Mouse (Mus musculus) heart, embryonic 10.5 days (tissue): ENCODE measurements around the gene Tgfbr3. TPM values are rescaled to one million over a fixed set of nuclear protein-coding genes. Genes with fewer than 3 reads are reported as not detected.

Source experiments
- DNase-seq: peaks from one replicate; pipeline ENCODE4 v3.0.0-alpha.2; 2017; ENCODE audit warnings: low spot score
- H3K27ac ChIP-seq: fragments of 300-500 bp; sonication (generic); 2 replicates; pipeline ENCODE4 v1.5.1; 2016; ENCODE audit warnings: mild to moderate bottlenecking
- H3K27me3 ChIP-seq: fragments of 300-500 bp; sonication (generic); 2 replicates; pipeline ENCODE4 v1.6.1; 2016; ENCODE audit warnings: mild to moderate bottlenecking; ENCODE audit not compliant: poor library complexity, insufficient read depth, severe bottlenecking
- H3K36me3 ChIP-seq: fragments of 300-500 bp; sonication (generic); 2 replicates; pipeline ENCODE4 v1.6.1; 2016; ENCODE audit warnings: mild to moderate bottlenecking, moderate library complexity
- H3K4me1 ChIP-seq: fragments of 300-500 bp; sonication (generic); 2 replicates; pipeline ENCODE4 v1.6.1; 2016; ENCODE audit warnings: mild to moderate bottlenecking
- H3K4me3 ChIP-seq: fragments of 300-500 bp; sonication (generic); 2 replicates; pipeline ENCODE4 v1.5.1; 2016; ENCODE audit warnings: mild to moderate bottlenecking, moderate library complexity
- H3K9me3 ChIP-seq: fragments of 300-500 bp; sonication (generic); 2 replicates; pipeline ENCODE4 v1.6.1; 2016; ENCODE audit warnings: mild to moderate bottlenecking, moderate library complexity
- WGBS: fragments of 180-500 bp; shearing (Covaris S2); methylation state at CpG from one replicate; pipeline ENCODE4 v1.1.7; 2016; 5-methylcytosine and 5-hydroxymethylcytosine counted together
- polyA plus RNA-seq: library from polyadenylated mRNA; unstranded; fragments of >200 nt; fragmentation: Nextera tagmentation; extraction: Ambion mirVana; gene quantifications from 2 replicates; pipeline ENCODE4 v1.2.1, GENCODE M21; 2016

Tgfbr3 gene
- polyA plus RNA-seq, 1 experiment from 2014 or later: 36.7 TPM

- Histone ChIP-seq H3K27ac (no peak overlapping the region), H3K4me3 (no peak overlapping the region), H3K4me1 (peaks cover 26% of the 10 kb centered on the region), H3K36me3 (no peaks in the 10 kb centered on the region), H3K9me3 (no peaks in the 10 kb centered on the region), H3K27me3 (no peaks in the 10 kb centered on the region)
- DNase-seq: no peak
- WGBS: 73% methylated on average over 5 of the region's 6 CpGs
Measured at GRCm38 (mm10) chr5:107099076-107099475, 190.4 kb downstream of the Tgfbr3 start.

DNA sequence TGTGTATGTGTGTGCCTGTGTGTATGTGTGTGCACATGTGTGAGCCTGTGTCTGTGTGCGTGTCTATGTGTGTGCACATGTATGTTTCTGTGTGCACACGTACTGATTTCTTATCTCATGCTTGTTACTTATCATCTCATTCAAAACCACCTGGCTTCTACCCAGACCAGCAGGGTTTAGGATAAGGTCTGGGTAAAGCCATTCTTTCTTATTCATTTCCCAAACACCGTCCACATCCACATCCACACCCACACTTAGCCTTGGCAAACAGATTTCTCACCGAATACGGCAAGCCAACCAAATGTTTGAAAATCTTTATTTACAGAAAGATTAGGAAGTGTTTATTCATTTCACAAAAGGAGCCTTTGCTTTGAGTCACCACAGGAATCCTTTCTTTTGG, 191.4 kb downstream of the Tgfbr3 start:
- WGBS: 67% methylated on average over 5 of the region's 5 CpGs
- peaks cover 33% of the 10 kb centered on the region for H3K4me1 ChIP-seq
- H3K9me3 ChIP-seq: no peaks in the 10 kb centered on the region
- no peaks in the 10 kb centered on the region for H3K27me3 ChIP-seq
- no peak overlapping the region for H3K4me3 ChIP-seq
- no peak overlapping the region for H3K27ac ChIP-seq
- DNase-seq: no peak
- no peaks in the 10 kb centered on the region for H3K36me3 ChIP-seq

GRCm38 (mm10) chr5:107097314-107097713, 192.1 kb downstream of the Tgfbr3 start:
- H3K27ac ChIP-seq: no peak overlapping the region
- 80% methylated on average over 7 of the region's 7 CpGs for WGBS
- no peak for DNase-seq

GRCm38 (mm10) chr5:107094233-107094632, 195.2 kb downstream of the Tgfbr3 start:
- Histone ChIP-seq H3K27ac (peak overlapping the region; percentile 8; the same call in 1 of the 2 replicates), H3K27me3 (no peaks in the 10 kb centered on the region), H3K4me1 (peaks cover 38% of the 10 kb centered on the region), H3K36me3 (no peaks in the 10 kb centered on the region), H3K4me3 (no peak overlapping the region), H3K9me3 (no peaks in the 10 kb centered on the region)
- no peak for DNase-seq
- 31% methylated on average over 5 of the region's 5 CpGs for WGBS

More at GRCm38 (mm10) chr5:107097314-107097713, 192.1 kb downstream of the Tgfbr3 start:
- H3K4me1 ChIP-seq: peaks cover 37% of the 10 kb centered on the region
- no peak overlapping the region for H3K4me3 ChIP-seq
- H3K27me3 ChIP-seq: no peaks in the 10 kb centered on the region
- no peaks in the 10 kb centered on the region for H3K36me3 ChIP-seq
- no peaks in the 10 kb centered on the region for H3K9me3 ChIP-seq

DNA sequence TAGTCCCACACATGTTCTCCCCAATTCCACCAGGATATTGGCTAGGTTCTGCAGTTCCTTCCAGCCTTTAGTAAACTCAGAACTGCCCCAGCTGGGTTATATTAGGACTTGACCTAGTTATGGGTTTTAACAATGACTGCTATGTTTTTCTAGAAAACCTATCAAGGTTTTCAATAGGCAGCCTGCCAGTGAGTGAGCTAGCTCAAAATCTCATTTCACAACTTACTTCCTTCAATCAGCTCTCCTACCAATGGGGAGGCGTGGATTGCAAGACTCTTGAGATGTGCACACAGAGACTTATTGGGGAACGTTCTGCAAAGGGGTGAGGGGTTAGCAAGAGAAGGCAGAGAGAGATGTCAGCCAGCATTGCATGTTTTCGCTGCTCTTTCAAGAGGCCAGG, 196.2 kb downstream of the Tgfbr3 start:
- 75% methylated on average over 3 of the region's 3 CpGs for WGBS
- Histone ChIP-seq H3K4me1 (peaks cover 39% of the 10 kb centered on the region), H3K36me3 (no peaks in the 10 kb centered on the region), H3K27me3 (no peaks in the 10 kb centered on the region), H3K9me3 (no peaks in the 10 kb centered on the region), H3K27ac (peak overlapping the region; percentile 17), H3K4me3 (no peak overlapping the region)
- no peak for DNase-seq

GRCm38 (mm10) chr5:107092137-107092536, 197.3 kb downstream of the Tgfbr3 start:
- Histone ChIP-seq H3K4me1 (peaks cover 50% of the 10 kb centered on the region), H3K36me3 (no peaks in the 10 kb centered on the region), H3K9me3 (no peaks in the 10 kb centered on the region), H3K4me3 (no peak overlapping the region), H3K27ac (peak overlapping the region; percentile 36; the same call in 1 of the 2 replicates), H3K27me3 (no peaks in the 10 kb centered on the region)
- 51% methylated on average over 8 of the region's 8 CpGs for WGBS
- no peak for DNase-seq

DNA sequence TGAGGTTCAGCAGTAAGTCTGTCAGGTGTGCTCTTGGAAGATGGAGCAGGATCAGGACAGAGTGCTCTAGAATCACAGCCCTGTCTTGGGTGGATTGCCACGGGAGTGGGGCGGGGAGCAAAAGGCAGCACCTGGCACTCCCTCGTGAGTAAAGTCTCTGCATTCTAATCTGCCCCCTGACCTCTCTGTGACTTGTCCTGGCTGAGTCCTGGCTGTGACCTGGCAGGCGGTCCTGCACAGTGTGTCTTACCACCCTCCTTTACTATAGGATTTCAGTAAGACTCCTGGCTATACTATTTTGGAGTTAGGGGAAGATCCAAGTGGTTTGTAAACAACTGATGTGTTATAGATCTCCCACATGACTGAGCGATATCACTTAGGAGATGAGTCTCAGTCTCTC, 199.5 kb downstream of the Tgfbr3 start:
- no peaks in the 10 kb centered on the region for H3K9me3 ChIP-seq
- no peak overlapping the region for H3K4me3 ChIP-seq
- peaks cover 42% of the 10 kb centered on the region for H3K4me1 ChIP-seq
- no peak overlapping the region for H3K27ac ChIP-seq
- no peaks in the 10 kb centered on the region for H3K36me3 ChIP-seq
- H3K27me3 ChIP-seq: no peaks in the 10 kb centered on the region
- WGBS: 45% methylated on average over 5 of the region's 5 CpGs
- DNase-seq: no peak

DNA sequence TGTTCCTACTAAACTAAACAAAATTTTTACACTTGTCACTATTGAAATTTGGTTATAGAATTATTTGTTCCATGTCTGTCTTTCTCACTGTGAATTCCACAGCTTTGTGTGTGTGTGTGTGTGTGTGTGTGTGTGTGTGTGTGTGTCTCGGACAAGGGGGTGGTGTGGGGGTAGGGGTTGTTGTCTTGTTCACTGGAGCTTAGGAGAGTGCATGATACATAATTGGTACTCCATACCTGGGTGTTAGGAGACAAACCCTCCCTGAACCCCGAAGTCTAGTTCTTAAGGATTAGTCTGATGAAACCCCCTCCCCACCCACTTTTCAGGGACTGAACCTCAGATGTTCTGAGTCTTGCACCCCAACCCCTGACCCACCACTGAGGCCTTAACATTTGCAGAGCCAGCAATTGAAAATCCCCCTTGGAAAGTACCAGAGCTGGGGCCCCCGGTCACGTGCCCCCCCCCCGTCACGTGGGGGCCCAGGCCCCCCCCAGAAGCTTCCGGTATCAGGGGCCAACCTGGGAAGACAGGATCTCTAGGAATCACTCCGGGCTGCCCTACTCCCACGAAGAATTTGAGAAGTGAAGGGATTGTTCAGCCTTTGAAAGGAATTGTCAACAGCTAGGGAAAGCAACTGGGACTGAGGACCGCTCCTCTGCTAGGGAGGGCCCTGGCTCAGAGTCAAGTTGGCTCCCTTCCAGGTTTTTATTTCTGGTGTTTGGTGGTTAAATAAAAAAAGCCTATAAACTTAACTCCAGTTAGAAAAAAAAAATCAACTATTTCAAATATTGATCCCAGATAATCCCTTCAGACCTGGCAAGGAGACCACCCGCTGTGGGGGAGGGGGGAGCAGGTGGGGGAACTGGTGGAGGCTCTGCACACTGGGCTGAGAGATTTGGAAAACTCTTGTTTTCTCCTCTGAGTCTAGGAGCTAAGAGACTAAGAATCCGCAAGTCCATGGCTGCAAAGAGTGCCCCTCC, 201.3 kb downstream of the Tgfbr3 start:
- peaks cover 31% of the 10 kb centered on the region for H3K4me1 ChIP-seq
- DNase-seq: no peak
- no peaks in the 10 kb centered on the region for H3K36me3 ChIP-seq
- peak overlapping the region; percentile 84 for H3K27ac ChIP-seq
- H3K27me3 ChIP-seq: no peaks in the 10 kb centered on the region
- no peaks in the 10 kb centered on the region for H3K9me3 ChIP-seq
- no peak overlapping the region for H3K4me3 ChIP-seq
- whole genome bisulfite sequencing: 36% methylated on average over 12 of the region's 12 CpGs

- Histone ChIP-seq H3K27me3 (no peaks in the 10 kb centered on the region), H3K4me1 (peaks cover 26% of the 10 kb centered on the region), H3K9me3 (no peaks in the 10 kb centered on the region), H3K36me3 (no peaks in the 10 kb centered on the region), H3K27ac (peak overlapping the region; percentile 84), H3K4me3 (no peak overlapping the region)
- WGBS: 56% methylated on average over 2 of the region's 2 CpGs
- DNase-seq: no peak
Measured at GRCm38 (mm10) chr5:107087291-107087690, 202.1 kb downstream of the Tgfbr3 start.

DNA sequence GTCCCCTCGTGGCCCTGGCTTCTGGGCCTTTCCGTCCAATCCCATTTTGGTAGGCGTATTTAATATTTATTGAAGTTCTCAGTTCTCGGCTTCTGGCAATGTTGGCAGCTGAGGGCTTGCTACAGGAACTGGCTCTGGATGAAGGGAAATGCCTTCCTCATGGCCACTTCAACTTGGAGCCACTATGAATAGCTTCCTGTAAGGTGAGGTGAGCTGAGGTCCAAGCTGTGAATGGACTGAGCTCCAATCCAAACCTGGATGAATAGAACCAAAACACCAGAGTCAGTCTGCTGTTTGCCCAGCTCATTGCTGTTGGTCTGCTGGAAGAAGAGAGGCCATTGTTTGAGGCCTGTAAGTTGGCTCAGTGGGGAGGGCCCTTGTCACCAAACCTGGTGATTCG, 203.3 kb downstream of the Tgfbr3 start:
- H3K27ac ChIP-seq: no peak overlapping the region
- H3K9me3 ChIP-seq: no peaks in the 10 kb centered on the region
- DNase-seq: no peak
- no peaks in the 10 kb centered on the region for H3K36me3 ChIP-seq
- H3K4me3 ChIP-seq: no peak overlapping the region
- peaks cover 26% of the 10 kb centered on the region for H3K4me1 ChIP-seq
- no peaks in the 10 kb centered on the region for H3K27me3 ChIP-seq
- 87% methylated on average over 5 of the region's 5 CpGs for WGBS

- no peaks in the 10 kb centered on the region for H3K36me3 ChIP-seq
- H3K4me3 ChIP-seq: no peak overlapping the region
- WGBS: 75% methylated on average over 4 of the region's 4 CpGs
- H3K4me1 ChIP-seq: peaks cover 38% of the 10 kb centered on the region
- DNase-seq: no peak
- H3K27ac ChIP-seq: no peak overlapping the region
- H3K9me3 ChIP-seq: no peaks in the 10 kb centered on the region
- no peaks in the 10 kb centered on the region for H3K27me3 ChIP-seq
Measured at GRCm38 (mm10) chr5:107084431-107084830, 205.0 kb downstream of the Tgfbr3 start.

- Histone ChIP-seq H3K4me1 (peaks cover 29% of the 10 kb centered on the region), H3K4me3 (no peak overlapping the region), H3K9me3 (no peaks in the 10 kb centered on the region), H3K36me3 (no peaks in the 10 kb centered on the region), H3K27ac (peak overlapping the region; percentile 47; the same call in 1 of the 2 replicates), H3K27me3 (no peaks in the 10 kb centered on the region)
- WGBS: 71% methylated on average over 3 of the region's 3 CpGs
- no peak for DNase-seq
Measured at GRCm38 (mm10) chr5:107082011-107082410, 207.4 kb downstream of the Tgfbr3 start.

GRCm38 (mm10) chr5:107080986-107081624, 208.3 kb downstream of the Tgfbr3 start:
- Histone ChIP-seq H3K27ac (peak overlapping the region; percentile 82), H3K4me3 (no peak overlapping the region), H3K9me3 (no peaks in the 10 kb centered on the region), H3K36me3 (no peaks in the 10 kb centered on the region), H3K4me1 (peaks cover 27% of the 10 kb centered on the region), H3K27me3 (no peaks in the 10 kb centered on the region)
- WGBS: 37% methylated on average over 12 of the region's 12 CpGs
- DNase-seq: no peak
